Mouse (Mus musculus) adrenal gland (tissue): Measurements from ENCODE around the gene Rassf3.

Experiments used
- intact Hi-C: fragments of 180-260 bp; cut with DNase I; formaldehyde crosslinking; loops from one replicate; pipeline ENCODE4 v1.15.1; 2025

The Rassf3 gene

GRCm38 (mm10) chr10:121411721-121412455, 64.3 kb downstream of the Rassf3 start:
- intact Hi-C loops, result loop anchor here (5.0 kb wide), 1 partner anchor 65 kb away; the partner anchor contains the start of gene Rassf3

GRCm38 (mm10) chr10:121409717-121410116, 66.4 kb downstream of the Rassf3 start:
- intact Hi-C loops, result loop anchor here (2.0 to 5.0 kb wide), 2 partner anchors 68 to 107 kb away; partner anchors contain the start of gene Rassf3

- intact Hi-C loops, result no loop called here
These were observed 72.2 kb downstream of the Rassf3 start for GRCm38 (mm10) chr10:121403946-121404345.

GRCm38 (mm10) chr10:121403104-121403503, 73.0 kb downstream of the Rassf3 start:
- intact Hi-C loops, result no loop called here

- intact Hi-C loops, result no loop called here
These were observed 75.1 kb downstream of the Rassf3 start for GRCm38 (mm10) chr10:121401005-121401404.

DNA sequence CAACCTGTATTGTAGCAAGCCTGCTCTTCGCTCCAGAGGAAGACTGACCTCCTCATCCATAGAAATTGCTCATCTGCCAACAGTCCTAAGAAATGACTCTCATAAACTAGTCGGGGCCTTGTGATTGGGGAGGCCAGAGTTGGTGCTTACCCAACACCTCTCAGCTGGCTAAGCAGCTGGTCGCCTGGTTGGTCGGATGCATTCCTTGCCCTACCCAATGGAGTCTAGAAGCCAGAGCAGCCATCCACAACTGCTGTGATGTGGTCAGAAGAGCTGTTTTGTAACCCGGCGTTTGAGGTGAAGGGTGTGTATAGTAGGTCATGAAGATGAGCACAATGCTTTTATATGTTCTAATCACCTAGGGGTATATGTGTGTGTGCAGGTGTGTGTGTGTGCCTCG, 77.5 kb downstream of the Rassf3 start:
- intact Hi-C loops, result no loop called here

DNA sequence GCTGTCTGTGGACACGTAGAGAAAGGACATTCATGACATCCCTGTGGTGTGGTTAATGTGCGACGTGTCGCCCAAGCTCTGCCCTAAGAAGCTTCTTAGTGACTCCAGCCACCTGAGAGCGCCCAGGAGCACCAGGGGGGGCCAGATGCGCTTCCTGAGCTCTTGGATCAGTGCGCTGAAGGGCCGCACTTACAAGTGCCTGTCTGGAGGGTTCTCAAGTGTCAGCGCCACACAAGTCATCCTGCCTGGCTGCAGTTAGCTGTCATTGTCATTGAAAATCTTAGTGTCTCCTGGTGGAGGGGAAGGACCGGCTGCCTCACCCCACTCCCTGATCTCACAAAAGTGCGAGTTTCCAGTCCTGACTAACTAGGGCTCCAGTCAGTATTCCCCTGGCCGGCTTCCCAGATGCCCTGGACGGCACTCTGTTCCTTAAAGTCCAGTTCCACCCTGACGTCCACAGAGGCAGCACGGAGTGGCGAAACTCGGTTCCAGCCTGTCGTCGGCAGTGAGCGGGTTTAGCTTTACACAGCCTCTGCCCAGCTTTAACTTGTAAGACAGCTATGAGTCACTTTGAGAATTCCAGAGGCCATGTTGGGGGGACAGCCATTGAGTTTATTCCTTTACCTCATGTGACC, 80.5 kb downstream of the Rassf3 start:
- intact Hi-C loops, result no loop called here

DNA sequence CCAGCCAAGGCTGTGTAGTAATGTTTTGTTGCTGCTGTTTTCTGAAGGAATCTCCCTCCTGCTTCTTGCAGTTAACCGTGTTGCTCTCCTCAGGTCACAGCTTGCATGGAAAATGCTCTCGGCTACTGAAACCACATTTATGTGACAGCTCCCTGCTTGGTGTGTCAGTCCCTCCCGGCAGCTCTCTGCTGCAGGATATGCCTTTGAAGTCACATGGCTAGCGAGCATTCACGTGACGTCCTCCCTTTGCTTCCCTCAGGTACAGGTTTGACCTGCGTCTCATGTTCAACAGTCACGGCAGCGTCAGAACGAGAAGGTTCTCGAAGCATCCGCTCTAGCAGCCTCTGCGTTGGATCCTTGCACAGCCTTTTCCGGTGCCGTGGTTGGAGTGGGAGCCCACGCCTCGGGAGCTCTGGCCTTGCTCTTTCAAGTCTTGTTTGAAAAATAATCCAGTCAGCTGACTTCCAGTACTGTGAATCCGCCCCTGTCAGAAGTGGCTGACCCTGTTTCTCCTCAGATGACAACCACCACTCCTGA, 81.3 kb downstream of the Rassf3 start:
- intact Hi-C loops, result no loop called here

- intact Hi-C loops, result no loop called here
These were observed 81.9 kb downstream of the Rassf3 start for GRCm38 (mm10) chr10:121394270-121394669.

DNA sequence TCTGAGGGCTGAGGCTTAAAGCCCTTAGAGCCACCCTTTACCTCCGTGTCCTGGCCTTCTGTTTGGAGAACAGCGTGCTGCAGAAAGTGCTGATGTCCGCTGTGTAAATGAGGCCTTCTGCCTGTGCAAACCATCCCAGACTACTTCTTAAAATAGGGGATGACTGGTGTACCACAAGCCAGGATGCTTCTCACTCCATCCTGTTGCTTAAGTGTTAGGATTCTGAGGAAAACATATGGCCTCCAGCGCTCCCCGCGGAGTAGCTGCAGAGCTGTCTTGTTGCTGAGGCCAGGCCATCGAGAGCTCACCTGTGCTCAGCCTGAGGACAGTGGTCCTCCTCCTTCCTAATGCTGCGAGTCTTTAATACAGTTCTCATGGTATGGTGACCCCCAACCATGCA, 84.2 kb downstream of the Rassf3 start:
- intact Hi-C loops, result no loop called here

DNA sequence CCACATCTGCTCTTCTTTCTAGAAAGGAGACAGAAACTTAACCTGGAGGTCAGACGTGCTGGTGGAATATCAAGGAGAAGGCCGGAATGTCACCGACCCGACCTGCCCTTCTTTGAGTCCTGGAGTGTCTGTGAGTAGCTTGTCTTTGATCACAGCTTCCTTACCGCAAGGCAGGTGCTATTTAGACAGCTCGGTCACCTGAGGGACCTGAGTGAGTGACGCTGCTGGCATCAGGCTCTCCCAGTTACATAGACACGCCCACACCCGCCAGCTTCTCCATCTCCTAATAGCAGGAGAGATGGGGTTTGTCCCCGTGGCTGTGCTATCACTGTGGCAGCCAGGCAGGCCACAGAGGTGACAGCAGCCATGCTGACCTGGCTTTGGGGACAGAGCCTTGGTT, 85.5 kb downstream of the Rassf3 start:
- intact Hi-C loops, result no loop called here

DNA sequence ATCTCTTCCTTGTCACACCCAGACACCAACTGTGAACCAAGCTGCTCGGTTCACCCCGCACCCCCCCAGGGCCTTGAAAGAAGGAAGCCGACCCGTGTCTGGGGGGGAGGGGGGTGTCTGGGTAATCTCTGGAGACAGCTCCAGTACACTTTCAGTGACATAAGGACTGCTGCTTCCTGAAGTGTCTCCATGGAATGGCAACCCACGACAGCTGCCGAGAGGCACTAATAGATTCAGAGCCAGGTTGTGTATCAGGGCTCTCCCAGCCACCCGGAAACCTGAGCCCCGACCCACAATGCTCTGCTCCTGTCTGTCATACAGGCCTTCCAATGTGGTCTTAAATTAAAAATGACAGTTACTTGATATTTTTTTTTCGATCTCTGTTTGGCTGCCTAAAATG, 89.8 kb downstream of the Rassf3 start:
- intact Hi-C loops, result no loop called here

GRCm38 (mm10) chr10:121385695-121386094, 90.5 kb downstream of the Rassf3 start:
- intact Hi-C loops, result no loop called here

GRCm38 (mm10) chr10:121384710-121385109, 91.4 kb downstream of the Rassf3 start:
- intact Hi-C loops, result no loop called here

DNA sequence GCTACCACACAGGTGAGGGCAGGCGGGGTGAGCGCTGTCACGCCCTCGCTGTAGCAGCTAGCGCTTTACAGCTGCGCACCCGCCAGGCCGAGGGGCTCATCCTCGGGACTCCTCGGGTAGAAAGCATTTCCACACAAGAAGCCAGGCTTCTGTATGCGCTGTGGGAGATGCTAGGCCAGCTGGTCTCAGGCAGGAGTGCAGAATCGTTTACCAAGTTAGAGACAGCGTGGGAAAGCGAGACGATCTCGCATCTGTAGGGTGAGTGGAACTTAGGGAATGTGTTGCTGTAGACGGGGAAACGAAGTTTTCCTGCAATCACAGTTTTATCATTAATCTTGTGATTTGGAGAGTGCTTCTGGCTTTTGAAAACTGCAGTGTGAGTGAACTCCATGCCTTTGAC, 94.9 kb downstream of the Rassf3 start:
- intact Hi-C loops, result no loop called here

DNA sequence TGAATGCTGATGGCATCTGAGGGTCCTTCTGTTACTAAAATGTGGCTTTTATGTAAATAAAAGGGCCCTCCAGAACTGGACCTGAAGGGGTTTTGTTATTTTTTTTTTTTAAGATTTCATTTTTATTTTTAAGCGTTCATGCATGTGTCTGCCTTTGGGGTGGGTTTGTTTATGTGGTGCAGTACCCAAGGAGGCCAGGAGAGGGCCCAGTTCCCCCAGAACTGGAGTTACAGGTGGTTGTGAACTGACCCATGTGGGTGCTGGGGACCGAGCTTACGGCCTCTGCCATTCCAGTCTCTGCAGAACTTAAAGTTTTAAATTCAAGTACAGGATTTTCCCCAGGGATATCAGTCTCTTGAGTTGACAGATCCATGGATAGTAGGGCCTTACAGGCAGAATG, 96.8 kb downstream of the Rassf3 start:
- intact Hi-C loops, result no loop called here

DNA sequence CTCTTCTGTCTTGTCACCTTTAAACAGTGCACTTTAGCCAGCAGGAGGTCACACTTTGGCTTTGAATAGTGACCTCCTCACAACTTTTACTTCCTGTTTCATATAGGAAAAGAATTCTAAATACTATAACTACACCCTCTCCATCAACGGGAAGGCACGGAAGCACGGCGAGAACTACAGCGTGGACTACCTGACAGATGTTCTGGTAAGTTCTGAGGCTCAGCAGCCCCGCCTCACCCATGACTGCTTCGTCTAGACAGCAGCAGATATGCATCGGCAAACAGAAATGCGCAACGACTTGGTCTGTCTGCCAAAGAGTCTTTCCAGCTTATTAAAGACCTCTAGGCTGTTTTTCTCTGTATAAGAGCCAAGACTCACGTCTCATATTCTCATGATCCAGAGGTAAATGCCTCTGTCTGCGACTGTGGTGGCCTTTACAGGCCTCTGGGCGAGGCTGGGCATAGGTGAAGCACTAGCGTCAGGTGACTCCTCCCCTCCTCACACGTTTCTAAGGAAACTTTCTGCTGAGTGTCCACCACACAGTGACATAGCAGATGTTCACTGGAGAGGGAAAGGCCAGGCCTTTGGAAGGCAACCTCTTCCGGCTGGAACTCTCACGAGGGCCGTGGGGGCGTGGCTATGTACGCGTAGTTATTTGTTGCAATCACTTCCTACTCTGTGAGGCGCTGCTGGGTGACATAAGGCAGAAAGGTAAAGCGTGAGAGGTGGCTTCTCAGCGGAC, 99.4 kb downstream of the Rassf3 start:
- intact Hi-C loops, result no loop called here

GRCm38 (mm10) chr10:121375649-121376493, 100.3 kb downstream of the Rassf3 start:
- intact Hi-C loops, result no loop called here

DNA sequence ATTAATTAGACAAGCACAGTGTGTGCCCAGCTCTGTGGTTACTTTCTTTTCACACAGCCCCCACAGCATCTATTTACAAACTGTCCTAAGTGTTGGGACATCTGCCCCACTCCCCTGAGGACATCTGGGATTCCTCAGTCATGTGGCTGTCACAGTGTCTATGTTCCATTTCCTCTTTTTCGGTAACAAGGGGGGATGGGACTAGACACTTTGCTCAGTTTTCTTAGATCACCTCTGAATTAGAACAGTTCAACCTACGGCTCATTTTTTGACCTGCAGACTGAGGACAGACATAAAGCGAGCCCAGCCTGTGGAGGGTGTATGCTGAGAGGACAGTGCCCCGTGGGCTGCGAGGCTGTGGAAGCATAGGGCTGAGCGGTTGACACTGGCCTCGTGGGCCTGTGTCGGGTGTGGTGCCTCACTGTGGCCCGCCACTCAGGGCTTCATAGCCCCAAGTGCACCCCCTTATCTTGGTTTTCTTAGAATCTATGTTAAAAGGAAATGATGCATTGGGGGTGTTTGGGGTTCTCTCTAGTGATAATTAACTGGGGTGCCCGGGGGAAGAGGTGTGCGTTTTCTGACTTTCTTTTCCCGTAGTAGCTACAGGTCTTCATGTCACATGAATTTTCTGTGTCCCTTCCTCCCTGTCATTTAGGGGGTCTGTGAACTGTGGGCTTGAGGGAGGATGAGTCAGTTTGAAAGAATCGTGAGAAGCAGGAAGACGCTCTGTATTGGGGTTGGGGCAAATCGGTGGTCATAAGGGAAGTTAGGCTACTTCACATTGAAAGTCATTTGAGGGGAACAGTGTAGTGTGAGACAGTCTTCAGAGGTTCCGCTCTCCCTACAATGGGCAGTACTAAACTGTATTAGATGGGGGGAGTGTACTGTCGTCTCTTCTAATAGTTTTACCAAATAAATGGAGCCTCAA, 101.2 kb downstream of the Rassf3 start:
- intact Hi-C loops, result no loop called here

DNA sequence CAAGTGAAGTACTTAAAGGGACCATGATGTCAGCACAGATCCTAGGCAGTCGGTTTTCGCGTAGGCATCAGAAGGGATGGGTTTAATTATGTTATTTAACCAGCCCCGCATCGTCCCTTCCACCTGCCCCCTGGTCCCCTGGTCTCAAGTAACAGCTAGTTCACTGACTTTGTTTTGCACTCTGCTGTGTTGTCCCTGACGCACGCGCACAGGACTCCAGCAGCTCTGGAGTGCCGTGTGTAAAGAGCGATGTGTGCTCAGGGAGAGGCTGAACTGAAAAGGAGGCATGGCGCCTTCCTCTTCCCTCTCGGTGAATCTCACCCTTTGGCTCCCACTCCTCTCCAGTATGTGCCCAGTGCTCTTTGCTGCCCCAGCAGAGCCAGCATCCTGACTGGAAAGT, 102.1 kb downstream of the Rassf3 start:
- intact Hi-C loops, result no loop called here
